Mouse (Mus musculus) adrenal gland, adult 8-10 months (tissue): ENCODE measurements around the gene Mllt3. TPM values are rescaled to one million over a fixed set of nuclear protein-coding genes. Genes with fewer than 3 reads are reported as not detected.

Source experiments
- DNase-seq: peaks from one replicate; pipeline ENCODE4 v3.0.0; 2022
- total RNA-seq, 4 experiments: library from RNA; stranded (reverse); gene quantifications; 2 replicates each; pipeline ENCODE4 v1.2.4; 2022

The Mllt3 gene
- total RNA-seq, 4 experiments from 2014 or later, result 26.0 to 32.0 (median 27.7) TPM

DNA sequence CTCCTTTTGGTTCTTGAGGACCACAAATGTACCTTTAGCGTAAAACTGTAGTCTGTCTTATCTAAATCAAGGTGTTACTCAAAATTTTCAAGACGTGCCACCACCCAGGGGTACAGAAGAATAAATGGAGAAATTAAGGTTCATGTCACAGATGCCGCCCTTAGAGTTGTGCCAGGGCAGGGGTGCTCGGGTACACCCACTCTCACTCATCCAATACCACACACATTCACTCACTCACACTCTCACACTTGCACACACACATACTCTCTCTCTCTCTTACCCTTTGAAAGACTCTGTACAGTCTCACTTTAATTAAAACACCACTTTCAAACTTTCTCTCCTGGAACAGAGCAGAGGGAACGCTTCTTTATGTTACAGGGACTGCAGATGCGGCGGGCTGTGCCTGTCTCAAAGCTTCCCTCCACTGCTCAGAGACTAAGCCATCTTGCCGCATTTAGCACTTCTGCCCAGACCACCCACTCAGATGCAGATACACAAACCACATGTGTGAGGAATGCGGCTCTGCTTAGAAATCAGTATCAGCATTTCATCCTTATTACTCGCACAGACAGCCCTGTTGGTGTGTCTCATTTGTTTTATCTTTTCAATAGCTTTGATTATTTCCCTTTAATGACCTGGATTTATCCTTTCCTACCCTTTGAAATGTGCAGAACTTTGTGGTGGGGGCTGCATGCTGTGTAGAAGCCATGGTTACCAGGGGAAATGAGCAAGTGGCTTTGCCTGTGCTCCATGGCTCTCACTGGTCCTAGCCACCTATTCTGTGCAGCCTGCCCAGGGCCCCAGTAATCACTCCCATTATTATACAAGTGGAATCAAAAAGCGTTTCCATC lies 265.2 kb downstream of the Mllt3 start:
- DNase-seq, result no peak

DNA sequence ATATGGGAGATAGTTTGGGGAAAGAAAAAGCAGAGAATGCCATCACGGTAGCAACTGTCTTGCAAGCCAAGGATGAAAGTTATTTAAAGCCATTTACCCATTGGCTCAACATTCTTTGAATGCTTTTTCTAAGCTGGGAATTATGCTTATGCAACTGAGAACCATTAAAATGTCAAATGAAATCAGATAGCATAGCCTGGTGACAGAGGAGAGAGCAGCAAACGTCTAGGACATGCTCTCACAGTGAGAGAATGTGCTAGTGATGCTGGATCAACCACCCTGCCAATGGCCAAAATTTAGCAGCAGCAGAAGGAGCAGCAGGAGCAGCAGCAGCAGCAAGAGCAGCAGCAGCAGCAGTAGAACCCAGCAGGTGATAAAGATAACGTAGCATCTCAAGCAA lies 267.4 kb downstream of the Mllt3 start:
- DNase-seq, result no peak

DNA sequence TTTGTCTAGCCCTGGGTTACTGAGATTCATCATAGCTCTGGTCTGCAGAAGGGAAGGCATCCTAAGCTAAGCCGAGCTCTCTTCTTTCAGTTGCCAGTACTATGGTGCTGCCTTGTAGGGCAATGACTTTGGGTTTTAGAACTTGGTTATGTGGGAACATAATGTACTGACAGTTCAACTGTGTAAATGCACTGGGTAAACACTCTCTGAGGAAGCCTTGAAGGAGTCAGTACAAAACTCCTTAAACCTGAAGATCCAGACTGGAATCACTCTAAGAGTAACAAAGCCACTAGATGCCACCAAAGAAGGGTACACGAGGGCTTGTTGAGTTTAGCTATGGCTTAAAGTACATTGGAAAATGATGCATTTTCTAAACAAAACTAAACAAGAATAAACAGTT lies 272.1 kb downstream of the Mllt3 start:
- no peak for DNase-seq

DNA sequence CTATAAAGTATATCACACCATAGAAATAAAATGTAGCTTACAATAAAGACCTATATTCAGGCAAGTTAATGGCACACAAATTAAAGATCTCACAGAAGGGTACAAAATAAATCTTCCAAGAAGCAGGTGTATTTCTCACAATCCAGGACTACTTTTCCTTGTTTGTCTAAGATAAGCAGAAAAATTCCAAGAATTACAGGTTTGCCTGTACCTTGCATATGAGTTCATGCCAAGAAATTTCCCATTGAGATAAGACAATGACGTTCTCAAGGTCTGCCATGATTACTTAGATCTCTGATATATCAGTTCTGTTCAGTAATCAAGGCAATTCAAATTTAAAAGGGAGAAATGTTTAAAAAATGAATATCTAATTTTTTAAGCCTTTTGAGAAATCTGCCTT lies 272.9 kb downstream of the Mllt3 start:
- no peak for DNase-seq

DNA sequence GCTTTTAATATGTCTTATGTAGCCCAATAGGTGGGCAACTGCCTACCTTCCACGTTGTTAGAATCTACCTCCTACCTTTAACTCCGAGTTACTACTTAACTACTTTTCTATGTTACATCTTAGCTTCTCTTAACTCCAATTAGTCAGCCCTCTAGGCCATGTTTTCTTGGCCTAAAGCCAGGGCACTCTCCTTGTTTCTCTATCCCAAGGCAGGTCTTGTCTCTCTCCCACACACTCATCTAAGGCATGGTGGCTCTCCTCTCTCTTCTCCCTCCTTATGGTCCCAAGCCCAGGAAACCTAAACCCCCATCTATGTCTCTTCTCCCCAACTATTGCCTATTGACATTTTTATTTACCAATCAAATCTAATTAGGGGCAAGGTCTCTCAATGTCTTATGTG lies 273.5 kb downstream of the Mllt3 start:
- DNase-seq, result no peak

DNA sequence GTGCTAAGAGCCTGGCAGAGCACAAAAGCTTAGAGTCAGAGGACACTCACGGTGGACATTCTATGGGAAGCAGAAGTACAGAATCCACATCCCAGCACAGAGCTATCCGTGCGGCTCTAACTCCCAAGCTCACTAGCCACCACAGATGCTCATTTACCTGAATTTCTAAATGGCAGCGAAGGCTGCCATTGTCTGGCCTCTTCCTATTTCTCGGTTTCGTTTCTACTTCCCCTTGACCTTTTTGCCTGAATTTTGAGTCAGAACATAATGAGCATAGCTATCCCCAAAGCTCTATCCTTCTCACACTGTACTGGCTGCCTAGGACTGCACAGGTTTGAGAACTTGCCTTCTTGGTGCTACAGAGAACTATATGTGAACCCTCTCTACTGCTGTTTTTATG lies 274.1 kb downstream of the Mllt3 start:
- DNase-seq, result no peak

DNA sequence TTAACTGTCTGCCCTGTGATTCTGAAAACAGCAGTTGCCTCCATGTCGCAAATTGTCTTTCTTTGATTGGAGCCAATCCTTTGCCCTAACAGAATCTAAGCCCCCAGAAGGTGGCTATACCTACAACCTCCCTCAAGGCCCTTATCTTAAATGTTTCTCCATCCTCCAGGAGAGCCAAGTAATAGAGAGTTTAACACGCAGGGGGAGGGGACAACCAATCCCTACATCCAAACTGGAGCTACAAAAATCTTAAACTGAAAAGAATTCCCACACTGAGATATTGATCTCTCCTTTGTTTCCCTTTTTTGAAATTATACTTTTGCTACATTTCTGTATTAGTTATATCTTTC lies 281.7 kb downstream of the Mllt3 start:
- no peak for DNase-seq

DNA sequence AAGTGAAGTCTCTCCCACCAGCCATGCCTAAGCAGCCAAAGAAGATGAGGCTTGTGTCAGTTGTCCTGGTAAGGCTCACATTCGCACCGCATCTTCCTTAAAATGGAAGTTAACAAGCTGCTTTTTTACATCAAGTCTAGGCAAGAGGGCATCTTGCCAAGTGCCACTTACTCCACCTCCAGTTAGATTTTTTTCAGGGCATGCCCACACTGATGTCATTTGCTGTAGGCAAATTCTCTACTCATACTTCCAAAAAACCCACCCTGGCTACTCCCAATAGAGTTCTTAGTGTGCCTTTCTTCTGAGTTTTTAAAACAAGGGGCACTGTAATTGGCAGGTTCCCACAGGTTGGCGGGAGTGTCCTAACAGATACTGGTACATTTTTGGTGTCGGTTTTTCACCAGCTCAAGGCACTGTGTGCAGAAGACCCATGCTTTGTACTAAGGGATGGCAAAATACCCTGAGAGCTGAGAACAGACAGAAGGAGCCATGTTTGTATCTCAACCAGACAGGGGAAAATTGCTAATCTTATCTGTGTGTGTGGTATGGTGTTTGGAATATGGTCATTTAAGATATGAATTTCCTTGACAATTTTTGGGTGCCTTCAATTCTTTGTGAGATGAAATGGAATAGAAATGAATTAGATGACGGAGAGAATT lies 282.2 kb downstream of the Mllt3 start:
- DNase-seq, result no peak

DNA sequence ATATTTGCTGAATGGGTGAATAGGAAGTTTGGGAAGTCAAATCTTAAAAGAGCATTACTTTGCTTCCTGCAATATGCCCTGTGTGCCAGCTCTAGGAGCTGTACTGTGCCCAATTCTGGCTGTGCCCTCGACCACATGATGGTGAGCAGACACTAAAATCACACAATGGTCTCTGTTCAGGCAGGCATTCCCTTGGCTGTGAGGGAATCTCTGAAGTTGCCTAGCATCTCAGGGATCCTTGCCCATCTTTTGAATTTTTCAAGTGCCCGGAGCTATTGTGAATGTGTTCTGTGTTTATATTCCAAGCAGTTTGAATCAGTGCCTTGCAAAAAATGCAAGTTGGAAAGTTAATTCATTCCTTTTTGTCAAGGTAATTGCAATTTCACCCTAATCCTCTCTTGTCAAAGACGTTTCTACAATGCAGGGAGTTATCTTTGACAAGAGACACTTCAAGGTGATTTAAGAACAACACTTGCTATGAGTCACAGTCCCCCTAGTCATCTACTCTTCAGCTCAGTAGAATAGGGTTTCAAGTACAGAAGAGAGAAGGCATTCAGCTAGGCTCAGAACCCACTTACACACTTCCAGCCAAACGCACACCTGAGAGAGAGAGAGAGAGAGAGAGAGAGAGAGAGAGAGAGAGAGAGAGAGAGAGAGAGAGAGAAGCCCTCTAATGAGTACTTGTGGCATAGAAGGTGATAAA lies 283.5 kb downstream of the Mllt3 start:
- no peak for DNase-seq

DNA sequence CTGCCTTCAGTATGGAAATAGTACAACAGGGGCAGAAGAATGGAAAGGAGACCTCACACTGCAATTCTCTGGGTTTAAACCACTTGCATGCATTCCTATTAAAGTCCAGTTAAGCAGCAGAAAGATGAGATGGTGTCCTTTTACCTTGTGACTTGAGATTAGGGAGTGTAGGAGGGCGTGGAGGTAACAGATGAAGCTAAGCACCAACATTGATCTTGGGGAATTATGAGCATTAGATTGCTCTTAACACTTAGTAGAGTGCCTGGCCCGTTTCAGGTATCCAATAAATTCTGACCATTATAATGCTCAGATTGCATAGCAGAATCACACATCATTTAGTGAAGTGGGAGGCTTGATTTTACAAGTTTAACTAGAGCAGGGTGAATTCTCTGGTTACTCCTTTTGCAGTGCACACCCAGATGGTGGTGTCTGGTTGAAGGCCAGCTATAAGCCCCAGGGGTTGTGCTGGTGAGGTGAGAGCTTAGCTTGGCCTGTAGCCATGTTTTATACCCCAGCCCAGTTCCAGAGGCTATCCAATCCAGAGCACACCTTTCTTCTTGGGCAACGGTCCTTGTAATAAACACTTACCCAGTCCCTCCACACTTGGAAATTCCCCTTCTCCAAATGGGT lies 288.0 kb downstream of the Mllt3 start:
- DNase-seq, result no peak

DNA sequence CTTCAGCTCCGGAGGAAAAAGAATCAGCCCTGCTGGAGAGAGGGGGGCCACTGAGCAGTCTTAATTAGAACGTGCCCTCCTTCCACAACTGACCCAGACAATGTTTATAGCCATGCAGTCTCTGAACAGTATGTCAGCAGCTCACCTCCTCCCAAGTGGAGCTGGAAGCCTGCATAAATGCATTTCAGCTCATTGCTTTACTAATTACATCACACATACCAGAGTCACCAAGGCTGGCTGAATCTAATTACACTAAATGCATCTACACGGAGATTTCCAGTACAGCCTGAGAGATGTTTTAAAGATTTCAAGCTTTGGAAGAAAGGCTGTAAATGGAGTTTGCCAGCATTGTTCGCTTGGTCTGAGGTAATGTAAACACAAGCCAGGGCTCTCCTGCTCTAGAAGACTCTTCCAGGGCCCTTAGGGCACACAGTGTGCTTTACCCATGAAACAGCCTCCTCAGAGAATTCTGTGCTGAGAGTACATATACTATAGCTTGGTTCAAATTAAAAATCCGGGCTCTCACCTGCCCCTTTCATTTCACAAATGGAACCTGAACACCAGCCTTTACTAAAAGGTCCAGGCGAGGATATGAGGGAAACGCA lies 293.5 kb downstream of the Mllt3 start:
- DNase-seq, result no peak

DNA sequence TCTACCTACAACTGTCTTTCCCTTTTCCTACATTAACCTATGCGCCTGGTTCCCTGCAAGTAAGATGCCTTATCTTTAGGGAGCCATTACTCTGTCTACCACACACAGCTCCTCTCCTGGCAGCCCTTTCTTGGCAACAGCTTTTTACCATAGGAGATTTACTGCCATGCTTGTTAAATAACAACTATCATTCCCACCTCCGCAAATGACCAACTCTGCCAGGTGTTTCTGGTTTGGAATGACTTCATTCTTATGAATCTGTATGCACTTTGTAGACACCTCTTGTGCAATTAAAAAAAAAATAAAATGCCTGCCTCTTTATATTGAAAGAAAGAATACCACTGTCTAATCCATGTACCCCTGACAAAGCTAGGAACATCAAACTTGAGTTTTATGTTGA lies 294.1 kb downstream of the Mllt3 start:
- no peak for DNase-seq

DNA sequence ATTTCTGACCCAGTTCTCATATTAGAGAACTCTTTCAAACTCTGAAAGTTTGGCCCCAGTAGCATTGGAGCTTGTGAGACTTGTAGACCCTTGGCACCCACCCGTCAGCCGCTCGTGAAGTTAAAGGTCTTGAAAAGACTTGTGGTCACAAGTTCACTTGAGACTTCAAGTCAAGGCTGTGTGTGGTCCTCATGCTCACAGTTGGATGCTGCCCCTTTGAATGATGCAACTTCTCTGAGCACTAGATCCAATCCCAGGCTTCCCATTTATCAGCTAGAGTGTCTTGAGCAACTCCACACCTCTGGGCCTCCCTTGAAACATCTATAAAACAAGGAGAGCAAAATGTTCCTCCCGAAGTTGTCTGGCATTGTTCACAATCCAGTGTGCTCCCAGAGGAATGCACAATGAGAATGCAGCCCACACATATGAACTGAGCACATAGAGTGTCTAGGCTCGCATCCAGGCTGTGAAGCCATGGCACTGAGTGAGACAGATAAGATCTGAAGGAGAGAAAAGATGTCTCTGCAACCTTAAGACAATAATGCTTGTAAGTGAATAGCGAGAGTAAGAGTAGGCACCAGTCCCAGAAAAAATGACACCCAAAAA lies 295.9 kb downstream of the Mllt3 start:
- DNase-seq, result no peak

DNA sequence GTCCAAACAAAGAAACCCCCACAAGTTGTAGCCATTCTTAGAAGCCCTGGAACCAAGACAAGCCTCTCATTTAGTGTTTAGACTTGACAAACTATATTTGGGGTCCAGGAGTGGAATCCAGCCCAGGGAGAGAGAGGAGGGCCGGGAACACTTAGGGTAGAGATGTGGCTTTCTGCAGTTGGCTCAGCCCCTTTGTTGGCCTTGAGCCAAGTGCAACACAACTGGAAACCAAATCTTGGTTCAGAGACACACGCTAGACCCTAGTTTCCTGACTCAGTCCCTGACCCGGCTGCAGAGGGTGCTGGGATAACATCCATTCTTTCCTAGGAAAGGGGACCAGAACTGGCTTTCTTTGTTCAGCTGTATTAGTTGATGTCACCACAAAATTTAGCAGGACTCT lies 296.4 kb downstream of the Mllt3 start:
- DNase-seq, result no peak

DNA sequence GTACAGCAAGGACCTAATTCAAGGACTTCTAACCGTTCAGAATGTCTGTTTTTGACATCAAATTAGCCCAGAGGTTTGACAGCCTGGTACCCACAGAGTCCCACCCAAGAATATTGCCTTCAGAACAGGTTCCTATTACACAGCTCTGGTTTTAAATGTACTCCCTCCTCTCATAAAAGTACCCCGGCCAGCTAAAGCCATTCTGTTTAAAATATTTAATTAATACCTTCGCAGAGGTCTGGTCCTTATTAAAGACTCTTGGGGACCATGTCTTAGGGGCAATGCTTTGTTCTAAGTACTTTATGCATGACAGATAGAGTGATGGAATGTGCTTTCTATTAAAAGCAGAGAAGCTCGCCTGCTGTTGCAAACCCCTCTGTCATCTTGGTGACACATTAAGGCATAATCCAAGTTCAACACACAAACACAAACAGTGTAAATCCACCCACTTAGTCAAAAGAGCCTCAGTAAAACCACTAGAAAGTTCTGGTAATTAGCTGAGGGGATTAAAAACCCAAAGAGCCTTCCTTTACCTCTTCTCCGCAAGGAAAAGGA lies 302.0 kb downstream of the Mllt3 start:
- DNase-seq, result no peak

DNA sequence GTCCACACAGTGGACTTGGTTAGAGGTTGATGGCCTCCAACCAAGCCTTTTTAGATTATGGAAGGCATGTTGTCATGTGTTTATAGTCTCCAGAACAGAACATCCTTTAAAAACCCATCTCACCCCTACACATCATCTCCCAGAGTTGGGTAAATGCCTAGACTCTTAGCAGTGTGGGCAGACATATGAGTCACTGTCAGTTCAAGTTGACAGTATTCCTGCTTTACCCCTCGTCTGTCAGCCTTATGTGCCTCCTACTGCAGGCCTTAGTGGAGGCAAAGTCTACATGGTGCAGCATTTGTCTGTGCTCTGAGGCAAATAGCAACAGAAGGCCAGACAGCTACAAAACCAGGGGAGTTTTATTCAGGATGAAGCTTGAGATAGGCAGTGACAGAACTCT lies 304.6 kb downstream of the Mllt3 start:
- DNase-seq, result no peak

DNA sequence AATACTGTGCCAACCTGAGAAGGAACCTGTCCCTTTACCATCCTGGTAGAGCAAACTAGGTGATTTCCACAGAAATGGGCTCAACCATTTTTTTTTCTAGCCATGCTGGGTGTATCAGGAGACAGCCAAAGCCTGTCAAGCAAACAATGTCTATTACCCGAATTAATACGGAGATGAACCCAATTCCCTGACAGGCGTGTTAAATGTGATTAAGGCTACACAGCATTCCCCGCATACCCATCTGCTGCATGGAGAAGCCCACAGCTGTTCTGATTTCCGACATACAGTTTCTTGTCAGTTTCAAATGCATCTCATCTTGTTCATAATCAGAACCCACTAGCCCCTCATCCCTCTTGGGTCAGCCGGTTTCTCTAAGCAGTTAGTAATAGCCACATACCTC lies 309.7 kb downstream of the Mllt3 start:
- no peak for DNase-seq

Other genes with a start within 250 kb of the Mllt3 start
- 10 to 100 TPM; 28.8 to 31.9 (median 29.9) TPM for gene Focad, start 61.3 kb upstream of the Mllt3 start, total RNA-seq